Mouse (Mus musculus) retina, adult 2 months (tissue): ENCODE data around the gene Dnaaf5.

ENCODE experiments used
- DNase-seq: peaks from one replicate; pipeline ENCODE4 v3.0.0-alpha.2; 2012; ENCODE audit warnings: low read depth, low spot score

Dnaaf5 gene

GRCm38 (mm10) chr5:139149681-139150602 lies at the start of gene Dnaaf5, which contains the start of gene Prkar1b:
TSS of gene Dnaaf5 (plus strand) at chr5:139150223.
TSS of gene Prkar1b (minus strand) at chr5:139150001.
- DNase-seq: peak; percentile 95

GRCm38 (mm10) chr5:139101783-139102182 lies 48.2 kb upstream of the Dnaaf5 start:
- no peak for DNase-seq

GRCm38 (mm10) chr5:139107815-139108214 lies 42.2 kb upstream of the Dnaaf5 start:
- no peak for DNase-seq

GRCm38 (mm10) chr5:139110140-139110855 lies 39.7 kb upstream of the Dnaaf5 start:
- no peak for DNase-seq

- DNase-seq: no peak
These were observed 38.0 kb upstream of the Dnaaf5 start for GRCm38 (mm10) chr5:139111991-139112390.

- no peak for DNase-seq
These were observed 37.6 kb upstream of the Dnaaf5 start for GRCm38 (mm10) chr5:139112418-139112817.

GRCm38 (mm10) chr5:139114876-139115275 lies 35.1 kb upstream of the Dnaaf5 start:
- DNase-seq: no peak

- no peak for DNase-seq
These were observed 34.5 kb upstream of the Dnaaf5 start for GRCm38 (mm10) chr5:139115507-139115906.

GRCm38 (mm10) chr5:139118139-139118960 lies 31.7 kb upstream of the Dnaaf5 start:
- no peak for DNase-seq

- DNase-seq: no peak
These were observed 31.1 kb upstream of the Dnaaf5 start for GRCm38 (mm10) chr5:139118961-139119276.

- DNase-seq: no peak
These were observed 24.3 kb upstream of the Dnaaf5 start for GRCm38 (mm10) chr5:139125717-139126116.

- no peak for DNase-seq
These were observed 21.5 kb upstream of the Dnaaf5 start for GRCm38 (mm10) chr5:139128476-139129065.

GRCm38 (mm10) chr5:139129078-139129477 lies 20.9 kb upstream of the Dnaaf5 start:
- no peak for DNase-seq

GRCm38 (mm10) chr5:139129572-139130151 lies 20.4 kb upstream of the Dnaaf5 start:
- DNase-seq: no peak

GRCm38 (mm10) chr5:139130351-139130750 lies 19.7 kb upstream of the Dnaaf5 start:
- no peak for DNase-seq

GRCm38 (mm10) chr5:139134501-139134900 lies 15.5 kb upstream of the Dnaaf5 start:
- DNase-seq: no peak

GRCm38 (mm10) chr5:139136341-139136740 lies 13.7 kb upstream of the Dnaaf5 start:
- no peak for DNase-seq

- DNase-seq: no peak
These were observed 12.8 kb upstream of the Dnaaf5 start for GRCm38 (mm10) chr5:139137176-139137575.

GRCm38 (mm10) chr5:139138261-139138925 lies 11.6 kb upstream of the Dnaaf5 start:
- DNase-seq: no peak

- DNase-seq: no peak
These were observed 11.0 kb upstream of the Dnaaf5 start for GRCm38 (mm10) chr5:139138926-139139472.
